Mouse (Mus musculus) midbrain, embryonic 16.5 days (tissue): ENCODE data around the gene Rfc1. TPM values are rescaled to one million over a fixed set of nuclear protein-coding genes. Genes with fewer than 3 reads are reported as not detected.
"Not testable (repeated sequence)": the region's sequence is repeated elsewhere in the genome, so short reads cannot be mapped to it uniquely, and the experiment has no call there.

Experiments
- ATAC-seq: fragments of 200-750 bp; cut with Nextera tagmentation; 2 replicates; pipeline ENCODE4 v1.8.0; 2017; ENCODE audit warnings: moderate TSS enrichment
- H3K27ac ChIP-seq: fragments of 300-500 bp; sonication (generic); 2 replicates; pipeline ENCODE4 v1.5.1; 2014; ENCODE audit warnings: mild to moderate bottlenecking, low read length, mixed read lengths
- H3K27me3 ChIP-seq: fragments of 300-500 bp; sonication (generic); 2 replicates; pipeline ENCODE4 v1.6.1; 2014; ENCODE audit warnings: low read depth, low read length, mixed read lengths; ENCODE audit not compliant: control insufficient read depth, insufficient read depth
- H3K36me3 ChIP-seq: fragments of 300-500 bp; sonication (generic); 2 replicates; pipeline ENCODE4 v1.6.1; 2014; ENCODE audit warnings: mild to moderate bottlenecking, low read length, moderate library complexity, mixed read lengths; ENCODE audit not compliant: control insufficient read depth, insufficient read depth
- H3K4me1 ChIP-seq: fragments of 300-500 bp; sonication (generic); 2 replicates; pipeline ENCODE4 v1.6.1; 2014; ENCODE audit warnings: mild to moderate bottlenecking, low read length, mixed read lengths; ENCODE audit not compliant: control insufficient read depth, insufficient read depth
- H3K4me2 ChIP-seq: fragments of 300-500 bp; sonication (generic); 2 replicates; pipeline ENCODE4 v1.6.1; 2014; ENCODE audit warnings: mild to moderate bottlenecking, low read length, mixed read lengths
- H3K4me3 ChIP-seq: fragments of 300-500 bp; sonication (generic); 2 replicates; pipeline ENCODE4 v1.5.1; 2014; ENCODE audit warnings: low read depth, mild to moderate bottlenecking, low read length, moderate library complexity, mixed read lengths
- H3K9ac ChIP-seq: fragments of 300-500 bp; sonication (generic); 2 replicates; pipeline ENCODE4 v1.6.1; 2014; ENCODE audit warnings: low read depth, low read length, mixed read lengths
- H3K9me3 ChIP-seq: fragments of 300-500 bp; sonication (generic); replicated peaks from 2 replicates; pipeline ENCODE4 v1.6.1; 2014; ENCODE audit warnings: mild to moderate bottlenecking, low read length, mixed read lengths; ENCODE audit not compliant: control insufficient read depth, poor library complexity, severe bottlenecking
- WGBS: fragments of 180-500 bp; shearing (Covaris S2); extraction: QIAGEN DNeasy Blood & Tissue Kit; methylation state at CpG from one replicate; pipeline ENCODE4 v1.1.7; 2014; 5-methylcytosine and 5-hydroxymethylcytosine counted together
- polyA plus RNA-seq: library from polyadenylated mRNA; unstranded; fragments of >200 nt; fragmentation: Nextera tagmentation; extraction: Ambion mirVana; gene quantifications from 2 replicates; pipeline ENCODE4 v1.2.1, GENCODE M21; 2015

Rfc1 gene
- polyA plus RNA-seq, 1 experiment from 2014 or later: 26.5 TPM

DNA sequence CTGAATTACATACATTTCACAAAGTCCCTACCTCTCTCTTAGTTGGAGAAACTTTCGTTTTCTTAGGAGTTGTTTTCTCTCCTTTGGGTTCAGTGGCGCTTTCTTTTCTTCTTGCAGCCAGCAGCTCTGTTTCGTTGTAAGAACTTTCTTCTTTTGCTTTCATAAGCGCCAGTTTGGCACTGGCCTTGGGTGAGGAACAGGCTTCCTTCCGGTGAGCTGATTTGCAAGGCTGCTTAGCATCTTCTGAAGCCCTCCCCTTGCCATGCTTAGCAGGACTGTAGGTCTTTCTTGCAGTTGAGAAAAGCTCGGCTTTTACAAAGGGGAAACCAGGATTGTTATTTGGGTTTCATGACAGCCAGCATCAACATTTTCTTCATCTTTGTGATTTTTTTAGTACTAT is 41.8 kb downstream of the Rfc1 start:
- Histone ChIP-seq H3K27ac (no peak overlapping the region), H3K9ac (no peak overlapping the region), H3K4me2 (no peak overlapping the region), H3K27me3 (no peaks in the 10 kb centered on the region), H3K4me3 (no peak overlapping the region), H3K9me3 (no peaks in the 10 kb centered on the region), H3K36me3 (peaks cover 11% of the 10 kb centered on the region; the same call in 1 of the 2 replicates), H3K4me1 (no peaks in the 10 kb centered on the region)
- ATAC-seq: no peak
- 91% methylated on average over 6 of the region's 6 CpGs for WGBS

DNA sequence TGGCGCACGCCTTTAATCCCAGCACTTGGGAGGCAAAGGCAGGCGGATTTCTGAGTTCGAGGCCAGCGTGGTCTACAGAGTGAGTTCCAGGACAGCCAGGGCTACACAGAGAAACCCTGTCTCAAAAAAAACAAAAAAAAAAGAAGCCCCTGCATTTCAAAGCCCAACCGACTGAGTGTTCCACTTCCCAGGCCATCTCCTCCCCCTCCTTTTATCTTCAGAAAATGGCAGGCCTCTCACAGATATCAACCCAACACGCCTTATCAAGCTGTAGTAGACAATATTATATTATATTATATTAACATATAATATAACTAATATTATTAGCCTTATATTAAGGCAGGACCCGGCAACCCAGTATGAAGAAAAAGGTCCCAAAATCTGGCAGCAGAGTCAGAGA is 46.5 kb downstream of the Rfc1 start:
- not testable (repeated sequence) for H3K4me3 ChIP-seq, ATAC-seq, H3K9ac ChIP-seq, H3K27me3 ChIP-seq, H3K9me3 ChIP-seq, H3K27ac ChIP-seq, H3K4me2 ChIP-seq, H3K4me1 ChIP-seq
- H3K36me3 ChIP-seq: peaks cover 17% of the 10 kb centered on the region
- WGBS: 91% methylated on average over 8 of the region's 8 CpGs

DNA sequence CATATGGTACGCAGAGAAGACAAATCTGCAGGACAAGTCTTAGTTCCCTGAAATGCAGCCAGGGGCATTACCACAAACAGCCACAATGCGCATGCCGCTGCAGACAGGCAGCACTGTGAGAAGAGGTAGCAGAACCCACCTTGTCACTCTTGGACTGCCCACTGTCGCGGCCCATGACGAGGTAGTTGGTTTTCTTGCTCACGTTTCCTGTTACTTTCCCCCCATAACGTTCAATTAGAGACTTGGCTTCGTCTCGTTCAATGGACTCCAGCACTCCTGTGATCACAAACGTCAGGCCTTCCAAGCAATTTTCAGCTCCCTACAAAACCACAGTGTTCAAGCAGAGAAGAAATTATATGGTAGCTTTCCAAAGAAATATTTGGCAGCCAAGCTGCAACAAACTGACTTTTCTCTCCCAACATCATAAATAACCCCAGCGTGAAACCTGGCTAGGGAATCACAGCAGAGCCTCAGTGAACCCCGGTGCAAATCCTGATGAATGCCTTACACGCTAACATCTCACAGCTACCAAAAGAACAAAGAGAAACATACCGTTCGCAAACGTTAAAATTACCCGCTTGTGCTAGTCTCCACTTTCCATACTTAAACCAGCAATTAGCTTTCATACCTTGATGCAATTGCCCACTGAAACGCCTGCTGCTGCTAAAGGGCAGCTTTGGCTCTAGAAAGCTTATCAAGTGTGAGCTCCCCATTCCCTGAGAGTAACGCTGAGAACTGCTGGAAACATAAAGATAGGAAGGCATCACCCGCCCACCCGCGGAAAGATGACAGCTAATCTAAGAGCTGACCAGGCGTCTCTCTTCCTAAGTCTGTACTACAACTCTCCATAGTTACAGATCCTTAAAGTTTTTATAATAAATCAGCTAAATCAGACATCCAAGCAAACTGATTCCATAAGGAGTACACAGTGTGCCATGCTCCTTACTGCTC is 47.4 kb downstream of the Rfc1 start:
- Histone ChIP-seq H3K27me3 (no peaks in the 10 kb centered on the region), H3K9me3 (no peaks in the 10 kb centered on the region), H3K36me3 (peaks cover 17% of the 10 kb centered on the region), H3K4me3 (no peak overlapping the region), H3K4me2 (no peak overlapping the region), H3K9ac (no peak overlapping the region), H3K27ac (no peak overlapping the region), H3K4me1 (no peaks in the 10 kb centered on the region)
- ATAC-seq: no peak
- 88% methylated on average over 24 of the region's 24 CpGs for WGBS

DNA sequence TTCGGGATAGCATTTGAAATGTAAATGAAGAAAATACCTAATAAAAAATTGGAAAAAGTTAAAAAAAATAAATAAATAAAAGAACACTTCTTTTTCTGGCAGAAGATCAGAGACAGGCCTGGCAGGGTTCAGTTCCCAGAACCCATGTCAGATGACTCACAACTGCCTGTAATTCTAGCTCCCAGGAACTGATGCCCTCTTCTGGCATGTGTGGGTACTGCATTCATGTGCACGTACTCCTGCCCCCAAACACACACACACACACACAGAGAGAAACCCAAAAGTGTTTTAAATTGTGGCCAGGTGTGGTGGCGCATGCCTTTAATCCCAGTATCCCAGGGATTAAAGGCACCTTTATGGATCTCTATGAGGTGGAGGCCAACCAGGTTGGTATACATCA is 51.3 kb downstream of the Rfc1 start:
- 93% methylated on average over 3 of the region's 3 CpGs for WGBS
- no peak overlapping the region for H3K27ac ChIP-seq

DNA sequence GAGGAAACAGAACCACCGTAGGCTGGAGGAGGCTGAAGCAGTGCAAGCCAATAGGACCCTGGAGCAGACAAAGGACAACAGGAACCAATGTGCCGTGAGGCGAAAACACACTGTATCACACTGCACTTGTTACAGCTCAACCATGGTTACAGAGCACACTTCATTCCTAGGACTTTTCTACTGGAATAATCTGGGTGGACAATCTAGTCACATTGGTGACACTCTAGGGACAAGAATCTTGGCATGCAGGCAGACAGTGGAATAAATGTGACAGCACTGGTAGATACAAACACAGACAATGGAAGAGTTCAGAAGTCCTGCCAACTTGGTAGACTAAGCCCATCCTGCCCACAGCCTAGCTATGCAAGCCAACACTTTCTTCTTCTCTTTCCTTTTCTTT is 54.3 kb downstream of the Rfc1 start:
- H3K27me3 ChIP-seq: no peaks in the 10 kb centered on the region
- H3K4me1 ChIP-seq: no peaks in the 10 kb centered on the region
- WGBS: 95% methylated on average over 3 of the region's 3 CpGs
- peaks cover 6% of the 10 kb centered on the region for H3K36me3 ChIP-seq
- no peak for ATAC-seq
- H3K9me3 ChIP-seq: no peaks in the 10 kb centered on the region
- no peak overlapping the region for H3K9ac ChIP-seq
- no peak overlapping the region for H3K27ac ChIP-seq
- H3K4me2 ChIP-seq: no peak overlapping the region
- no peak overlapping the region for H3K4me3 ChIP-seq

More for the DNA sequence above, 51.3 kb downstream of the Rfc1 start:
- Histone ChIP-seq H3K4me2 (no peak overlapping the region), H3K4me1 (no peaks in the 10 kb centered on the region), H3K4me3 (no peak overlapping the region), H3K9ac (no peak overlapping the region), H3K27me3 (no peaks in the 10 kb centered on the region), H3K9me3 (no peaks in the 10 kb centered on the region), H3K36me3 (peaks cover 6% of the 10 kb centered on the region)
- no peak for ATAC-seq

DNA sequence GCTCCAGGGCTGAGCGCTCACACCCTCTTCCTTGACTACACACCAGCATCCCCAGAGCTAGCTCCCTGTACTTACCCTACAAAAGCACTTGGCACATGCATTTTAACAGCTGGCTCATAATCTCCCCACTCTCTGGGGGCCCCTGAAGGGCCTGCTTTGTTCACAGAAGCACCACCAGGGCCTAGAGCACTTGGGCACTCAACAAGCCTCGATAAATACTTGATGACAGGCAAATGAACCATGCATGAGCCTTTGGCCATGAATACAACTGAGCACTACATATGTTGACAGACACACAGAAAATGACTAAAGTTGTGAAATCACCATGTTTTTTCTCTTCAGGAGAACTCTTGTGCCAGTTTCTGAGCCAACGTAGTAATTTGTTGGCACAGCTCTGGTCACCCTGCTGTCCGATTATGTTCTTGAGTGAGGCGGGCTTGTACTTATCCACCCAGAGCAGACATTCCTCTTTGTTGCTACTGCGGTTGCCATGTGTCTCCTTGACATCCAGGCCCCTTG is 56.3 kb downstream of the Rfc1 start:
- no peaks in the 10 kb centered on the region for H3K9me3 ChIP-seq
- H3K4me3 ChIP-seq: no peak overlapping the region
- ATAC-seq: no peak
- H3K9ac ChIP-seq: no peak overlapping the region
- H3K4me1 ChIP-seq: no peaks in the 10 kb centered on the region
- H3K4me2 ChIP-seq: no peak overlapping the region
- WGBS: 76% methylated on average over 6 of the region's 6 CpGs
- peaks cover 1% of the 10 kb centered on the region for H3K36me3 ChIP-seq
- no peaks in the 10 kb centered on the region for H3K27me3 ChIP-seq
- H3K27ac ChIP-seq: no peak overlapping the region

DNA sequence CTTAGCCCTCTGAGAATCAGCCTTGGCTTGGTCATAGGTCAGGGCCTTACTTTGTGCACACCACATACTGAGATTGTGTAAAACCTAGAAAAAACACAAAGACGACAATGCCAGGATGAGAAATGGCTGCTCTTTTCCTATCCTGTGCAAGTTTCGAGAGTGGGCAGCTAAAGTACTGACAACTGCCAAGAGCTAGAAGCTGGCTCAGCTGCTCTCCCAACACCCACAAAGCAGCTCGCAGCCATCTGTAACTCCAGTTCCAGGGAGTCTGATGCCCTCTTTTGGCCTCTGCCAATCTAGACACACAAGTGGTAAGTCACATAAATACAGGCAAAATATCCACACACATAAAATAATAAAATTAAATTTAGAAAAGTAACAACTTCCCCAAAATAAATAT is 61.5 kb downstream of the Rfc1 start:
- Histone ChIP-seq H3K27me3 (no peaks in the 10 kb centered on the region), H3K4me3 (no peak overlapping the region), H3K4me1 (no peaks in the 10 kb centered on the region), H3K4me2 (no peak overlapping the region), H3K9ac (no peak overlapping the region), H3K9me3 (no peaks in the 10 kb centered on the region), H3K27ac (no peak overlapping the region), H3K36me3 (no peaks in the 10 kb centered on the region)
- no peak for ATAC-seq
- 88% methylated on average over 3 of the region's 3 CpGs for WGBS

DNA sequence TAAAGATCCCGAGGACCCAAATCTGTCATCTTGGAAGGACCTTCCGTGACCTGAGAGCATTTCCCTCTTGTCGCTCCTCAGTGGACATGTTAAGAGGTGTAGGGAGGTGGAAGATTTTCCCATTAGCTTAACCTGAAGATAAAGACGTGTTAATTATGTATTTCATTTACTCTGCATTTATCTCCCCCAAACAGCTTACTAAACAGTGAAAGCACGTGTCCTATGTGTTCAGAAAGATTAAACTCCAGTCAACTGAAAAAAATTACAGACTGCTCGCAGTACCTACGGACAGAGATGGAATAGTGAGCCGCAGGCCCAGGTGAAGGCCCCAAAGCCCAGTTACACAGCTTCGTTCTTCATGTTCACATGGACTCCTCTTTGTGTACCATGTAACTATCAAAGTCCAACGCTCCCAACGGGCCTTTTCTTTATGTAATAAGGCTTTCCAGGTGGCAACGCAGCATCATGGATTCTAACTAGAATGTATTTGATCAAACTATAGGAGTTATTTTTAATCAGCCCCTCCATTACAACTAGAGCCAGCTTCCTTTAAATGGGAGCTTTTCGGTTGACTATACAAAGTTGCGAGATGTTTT is 77.5 kb downstream of the Rfc1 start:
- 0 out of 2 replicates have a peak, but pooled peaks cover 2% of the 10 kb centered on the region for H3K36me3 ChIP-seq
- H3K4me3 ChIP-seq: no peak overlapping the region
- H3K27me3 ChIP-seq: no peaks in the 10 kb centered on the region
- H3K4me1 ChIP-seq: no peaks in the 10 kb centered on the region
- no peak for ATAC-seq
- no peak overlapping the region for H3K27ac ChIP-seq
- 88% methylated on average over 14 of the region's 14 CpGs for whole genome bisulfite sequencing
- H3K9me3 ChIP-seq: no peaks in the 10 kb centered on the region
- H3K4me2 ChIP-seq: no peak overlapping the region
- H3K9ac ChIP-seq: no peak overlapping the region
